Mouse (Mus musculus) liver (tissue): ENCODE measurements around the gene Rrad.

ENCODE experiments used
- DNase-seq: peaks from one replicate; pipeline ENCODE4 v3.0.0-alpha.2; 2020; ENCODE audit warnings: mixed read lengths

The Rrad gene

DNA sequence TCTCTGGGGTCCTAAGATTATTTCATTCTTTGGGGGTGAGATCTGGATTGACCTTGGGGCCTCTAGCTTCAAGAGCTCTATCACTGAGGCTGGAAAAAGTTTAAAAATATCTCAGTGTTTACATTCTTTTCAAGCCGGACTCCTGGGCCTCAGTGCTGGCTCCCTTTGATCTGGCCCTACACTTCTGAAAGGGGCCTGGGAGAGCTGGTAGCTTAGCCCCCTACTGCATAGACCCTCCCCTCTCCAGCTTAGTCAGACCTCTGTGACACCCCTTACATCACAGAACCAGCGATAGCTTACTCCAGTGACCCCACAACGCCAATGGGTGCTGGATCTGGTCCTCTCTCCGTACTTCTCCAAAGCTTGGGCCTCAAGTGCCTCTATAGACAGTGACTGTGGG, 19.5 kb downstream of the Rrad start:
- DNase-seq: no peak

- DNase-seq: no peak
These were observed 20.9 kb downstream of the Rrad start for GRCm38 (mm10) chr8:104610185-104610766.

- no peak for DNase-seq
These were observed 21.9 kb downstream of the Rrad start for GRCm38 (mm10) chr8:104609222-104609621.

DNA sequence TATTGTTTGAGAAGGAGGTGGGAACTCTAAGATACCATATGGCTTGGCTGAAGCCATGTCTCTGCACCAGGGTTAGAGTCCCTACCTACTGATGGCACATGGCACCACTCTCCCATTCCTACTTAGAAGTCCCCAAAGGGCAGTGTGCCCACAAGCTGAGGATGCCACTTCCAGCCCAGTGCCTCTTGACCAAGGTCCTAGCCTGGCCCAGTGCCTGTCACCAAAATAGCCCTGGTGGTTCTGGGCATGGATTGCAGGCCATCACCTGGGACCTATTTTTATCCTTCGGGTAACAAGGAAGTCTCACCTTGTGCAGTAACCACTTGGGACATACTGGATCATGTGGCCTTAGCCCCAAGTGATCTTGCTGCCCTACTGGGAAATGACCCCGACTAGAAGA, 23.2 kb downstream of the Rrad start:
- no peak for DNase-seq

- DNase-seq: no peak
These were observed 24.8 kb downstream of the Rrad start for GRCm38 (mm10) chr8:104606329-104606728.

DNA sequence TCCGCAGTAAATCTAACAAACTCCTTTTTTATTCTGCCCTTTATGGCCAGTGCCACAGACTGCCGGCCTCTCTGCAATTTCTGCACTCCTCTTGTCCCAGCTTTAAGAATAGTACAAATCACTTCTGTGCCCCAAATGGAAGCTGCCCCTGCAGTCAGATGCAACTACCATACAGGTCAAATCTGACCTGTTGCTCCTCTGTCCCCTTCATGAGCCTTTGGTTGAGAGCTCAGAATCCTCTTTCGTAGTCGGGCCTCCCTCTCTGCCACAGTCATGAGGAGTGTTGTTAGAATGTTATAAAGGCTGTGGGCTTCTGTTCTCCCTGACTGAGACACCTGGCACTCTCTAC, 27.9 kb downstream of the Rrad start:
- DNase-seq: no peak

DNA sequence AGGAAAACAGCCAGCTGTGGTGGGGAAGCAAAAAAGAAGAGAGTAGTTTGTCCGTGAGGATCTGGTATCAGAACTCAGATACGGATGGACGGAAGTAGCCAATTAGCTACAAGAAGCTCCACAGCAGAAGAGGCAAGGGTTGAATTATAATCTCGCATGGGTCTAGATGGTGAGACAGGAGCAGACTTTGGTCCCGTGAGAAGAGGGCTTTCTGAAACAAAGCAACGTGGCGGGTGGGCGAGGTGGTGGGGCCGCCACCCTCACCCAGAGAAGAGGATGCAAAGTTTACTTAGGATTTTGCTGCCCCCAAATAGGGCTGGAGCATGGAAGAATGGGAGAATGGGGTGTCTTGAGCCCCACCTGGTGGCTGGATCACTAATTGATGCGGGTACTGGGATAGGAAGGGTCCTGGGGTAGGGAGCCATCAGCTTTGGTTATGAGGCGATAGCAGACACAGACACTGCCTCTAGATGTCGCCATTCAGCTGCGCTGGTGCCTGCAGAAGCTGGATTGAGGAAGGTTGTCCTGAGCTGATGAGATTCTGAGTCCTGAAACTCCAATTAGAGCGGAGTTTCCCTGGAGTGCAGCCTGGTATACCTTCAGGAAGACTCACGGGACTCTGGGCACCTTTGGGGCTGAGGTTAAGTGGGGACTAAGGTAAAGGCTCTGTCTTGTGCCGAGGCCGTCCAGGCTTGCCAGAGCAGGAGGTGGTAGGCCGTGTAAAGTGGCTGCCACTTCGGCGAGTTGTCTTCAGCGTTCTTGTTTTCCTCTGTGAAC, 28.5 kb downstream of the Rrad start:
- DNase-seq: peak; percentile 80

GRCm38 (mm10) chr8:104601941-104602371, 29.2 kb downstream of the Rrad start:
- DNase-seq: no peak

GRCm38 (mm10) chr8:104601386-104601785, 29.7 kb downstream of the Rrad start:
- DNase-seq: no peak

DNA sequence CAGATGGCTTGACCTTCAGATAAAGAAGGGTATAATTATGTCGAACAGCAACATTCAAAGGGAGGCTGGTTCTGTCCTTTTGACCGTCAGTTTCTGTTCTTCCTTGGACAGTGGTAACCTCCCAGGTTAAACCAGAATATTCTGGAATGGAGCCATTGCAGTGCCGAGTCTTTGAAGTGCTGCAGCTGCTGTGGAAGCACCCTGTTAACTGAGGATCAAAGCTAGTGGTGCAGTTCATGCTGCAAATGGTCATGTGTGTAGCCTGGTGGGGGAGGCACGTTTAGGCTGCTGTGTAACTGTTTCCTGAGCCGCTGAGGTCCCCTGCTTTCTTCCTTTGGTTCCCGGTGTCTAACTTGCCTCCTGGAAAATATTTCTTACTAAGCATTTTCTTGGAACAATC, 32.6 kb downstream of the Rrad start:
- DNase-seq: no peak

DNA sequence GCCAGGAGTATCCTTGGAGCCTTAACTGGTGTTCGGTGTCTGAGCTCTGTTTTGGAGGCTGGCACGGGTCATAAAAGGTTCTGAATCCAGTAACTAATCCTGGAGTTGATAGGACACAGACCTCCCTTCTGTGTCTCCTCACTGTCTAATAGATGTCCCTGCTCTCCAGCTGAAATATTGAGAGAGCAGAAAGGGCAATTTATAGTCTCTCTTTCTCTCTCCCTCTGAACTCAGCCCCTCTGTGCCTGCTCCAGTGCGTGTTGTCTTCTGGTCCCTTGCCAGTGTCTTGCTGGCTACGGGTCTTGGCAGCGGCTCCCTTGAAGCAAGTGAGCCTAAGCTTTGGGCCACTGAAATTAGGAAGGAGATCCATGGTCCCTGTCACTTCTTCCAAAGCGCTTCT, 33.5 kb downstream of the Rrad start:
- no peak for DNase-seq

DNA sequence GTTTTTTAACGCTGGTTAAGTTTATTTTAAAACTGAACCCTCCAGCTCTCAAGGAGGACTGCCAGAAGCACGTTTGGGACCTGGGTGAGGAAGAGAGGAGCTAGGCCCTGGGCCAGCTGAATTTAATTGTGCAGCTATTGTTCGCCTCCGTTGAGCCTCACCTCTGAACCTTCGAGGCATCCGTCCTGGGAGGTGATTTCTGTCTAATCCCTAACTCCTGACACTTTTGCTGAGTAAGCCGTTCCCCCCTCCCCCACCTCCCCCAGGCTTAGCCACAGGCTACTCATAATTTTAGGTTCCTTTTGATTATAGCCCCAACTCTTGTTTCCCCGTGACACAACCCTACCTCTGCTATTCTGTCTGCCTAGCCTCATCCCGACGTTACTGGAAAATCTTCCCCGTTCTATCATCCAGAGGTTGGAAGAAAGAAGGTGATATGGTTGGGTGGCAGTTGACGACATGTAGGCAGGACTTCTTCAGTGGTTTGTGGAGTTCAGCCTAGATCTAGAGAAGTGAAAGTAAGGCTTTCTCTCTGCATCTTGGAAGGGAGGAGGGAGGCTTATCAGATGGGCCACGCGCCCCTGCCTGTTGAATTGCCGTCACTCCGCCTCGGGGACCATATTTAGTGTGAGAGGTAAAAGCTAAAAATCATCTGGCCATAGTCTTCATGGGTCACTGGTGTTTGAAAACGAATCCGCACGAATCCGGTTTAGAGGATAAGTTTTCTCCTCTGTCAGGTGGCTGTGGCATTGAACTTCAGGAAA, 35.2 kb downstream of the Rrad start:
- no peak for DNase-seq

GRCm38 (mm10) chr8:104594611-104595362, 36.3 kb downstream of the Rrad start:
- no peak for DNase-seq

GRCm38 (mm10) chr8:104593536-104594325, 37.4 kb downstream of the Rrad start:
- no peak for DNase-seq

DNA sequence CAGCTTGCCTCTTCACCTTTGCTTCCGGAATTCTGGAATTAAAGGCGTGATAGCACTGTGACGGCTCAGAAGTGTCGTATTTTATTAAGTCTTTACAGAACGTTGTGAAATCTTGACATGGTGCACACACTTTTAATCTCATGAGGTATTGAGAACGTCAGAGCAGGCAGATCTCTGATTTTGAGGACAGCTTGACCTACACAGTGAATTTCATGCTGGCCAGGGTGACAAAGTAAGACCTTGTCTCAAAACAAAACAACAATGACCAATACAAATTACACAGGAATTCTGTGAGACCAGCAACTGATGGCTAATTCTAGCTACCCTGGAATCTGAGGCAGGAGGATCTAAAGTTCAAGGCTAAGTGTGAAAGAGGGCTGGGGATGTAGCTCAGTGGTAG, 38.6 kb downstream of the Rrad start:
- no peak for DNase-seq

DNA sequence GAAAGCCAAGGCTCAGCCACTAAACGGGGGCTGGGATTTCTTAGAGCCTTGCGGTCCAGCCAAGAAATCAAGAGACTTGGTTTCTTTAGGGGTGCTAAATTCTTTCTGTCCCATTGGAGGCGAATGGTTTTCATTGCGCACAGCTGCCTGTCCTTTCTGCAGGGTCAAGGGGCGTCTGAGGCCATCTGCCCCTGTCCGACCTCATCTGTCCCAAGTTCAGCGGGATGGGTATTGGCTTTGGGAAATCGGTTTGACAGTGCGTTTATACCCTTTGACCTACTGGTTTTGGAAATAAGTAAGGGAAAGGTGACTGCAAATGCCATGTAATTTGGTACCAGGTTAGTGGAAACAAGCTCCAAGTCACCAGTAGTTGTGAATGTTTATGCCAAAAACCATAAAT, 39.3 kb downstream of the Rrad start:
- no peak for DNase-seq

GRCm38 (mm10) chr8:104591133-104591834, 39.8 kb downstream of the Rrad start, which contains the start of gene Pdp2:
Gene Pdp2 (plus strand): TSS chr8:104591451.
- peak; percentile 93 for DNase-seq

DNA sequence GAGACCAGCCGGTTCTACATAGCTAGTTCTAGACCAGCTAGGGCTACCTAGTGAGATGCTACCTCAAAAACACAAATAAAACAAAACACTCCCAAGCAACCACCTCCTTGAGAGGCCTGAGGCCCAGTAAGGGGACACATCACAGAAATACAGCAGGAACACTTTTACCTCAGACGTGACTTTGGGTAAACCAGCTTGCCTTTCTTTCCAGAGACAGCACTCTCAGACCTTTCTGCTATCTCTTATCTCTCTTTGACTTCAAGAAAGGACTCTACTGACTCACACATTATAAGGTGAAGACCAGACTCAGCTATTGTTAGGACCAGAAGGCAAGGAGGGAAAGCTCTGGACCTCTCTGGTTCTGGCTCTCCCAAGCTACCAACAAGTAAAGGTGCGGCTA, 40.8 kb downstream of the Rrad start:
- no peak for DNase-seq

GRCm38 (mm10) chr8:104584522-104584921, 46.6 kb downstream of the Rrad start:
- no peak for DNase-seq
